Mouse (Mus musculus) splenic B cell, adult 2 months (primary cell): ENCODE results near the gene Iqgap1.
"Not testable (repeated sequence)": the region's sequence is repeated elsewhere in the genome, so short reads cannot be mapped to it uniquely, and the experiment has no call there.

ENCODE experiments used
- DNase-seq: peaks from one replicate; pipeline ENCODE4 v3.0.0-alpha.2; 2011; ENCODE audit warnings: low read depth, low spot score
- H3K27me3 ChIP-seq: 2 replicates; pipeline ENCODE4 v1.6.1; 2012; ENCODE audit warnings: mild to moderate bottlenecking, low read length, moderate library complexity, mixed read lengths; ENCODE audit not compliant: control insufficient read depth, poor library complexity, insufficient read depth, severe bottlenecking
- H3K36me3 ChIP-seq: 2 replicates; pipeline ENCODE4 v1.6.1; 2012; ENCODE audit warnings: mild to moderate bottlenecking, low read length, moderate library complexity, mixed read lengths; ENCODE audit not compliant: control insufficient read depth, poor library complexity, insufficient read depth, severe bottlenecking

Gene Iqgap1

GRCm38 (mm10) chr7:80777151-80777550 lies 48.6 kb downstream of the Iqgap1 start:
- Histone ChIP-seq H3K27me3 (no peaks in the 10 kb centered on the region), H3K36me3 (no peaks in the 10 kb centered on the region)
- DNase-seq = no peak

DNA sequence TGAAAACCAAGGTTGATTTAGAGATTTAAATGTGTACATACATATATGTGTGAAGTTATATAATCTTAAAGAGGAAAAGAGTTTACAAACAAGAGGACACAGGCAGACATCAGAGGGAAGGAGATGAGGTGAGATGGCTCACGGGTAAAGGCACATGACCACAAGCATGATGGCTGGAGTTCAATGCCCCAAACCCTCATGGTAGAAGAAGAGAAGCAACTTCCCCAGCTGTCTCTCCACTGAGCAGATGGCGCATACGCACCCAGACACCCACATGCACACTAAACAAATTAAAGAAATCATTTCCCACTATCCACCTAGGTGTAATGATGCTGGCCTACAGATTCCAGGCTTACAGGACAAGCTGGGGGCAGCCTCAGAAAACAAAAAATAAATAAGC lies 49.7 kb downstream of the Iqgap1 start:
- Histone ChIP-seq H3K27me3 (no peaks in the 10 kb centered on the region), H3K36me3 (no peaks in the 10 kb centered on the region)
- peak; percentile 65 for DNase-seq

GRCm38 (mm10) chr7:80775448-80775904 lies 50.3 kb downstream of the Iqgap1 start:
- peak; percentile 51 for DNase-seq
- no peaks in the 10 kb centered on the region for H3K36me3 ChIP-seq
- no peaks in the 10 kb centered on the region for H3K27me3 ChIP-seq

GRCm38 (mm10) chr7:80774615-80775447 lies 50.9 kb downstream of the Iqgap1 start:
- Histone ChIP-seq H3K27me3 (no peaks in the 10 kb centered on the region), H3K36me3 (no peaks in the 10 kb centered on the region)
- DNase-seq = peak; percentile 82

DNA sequence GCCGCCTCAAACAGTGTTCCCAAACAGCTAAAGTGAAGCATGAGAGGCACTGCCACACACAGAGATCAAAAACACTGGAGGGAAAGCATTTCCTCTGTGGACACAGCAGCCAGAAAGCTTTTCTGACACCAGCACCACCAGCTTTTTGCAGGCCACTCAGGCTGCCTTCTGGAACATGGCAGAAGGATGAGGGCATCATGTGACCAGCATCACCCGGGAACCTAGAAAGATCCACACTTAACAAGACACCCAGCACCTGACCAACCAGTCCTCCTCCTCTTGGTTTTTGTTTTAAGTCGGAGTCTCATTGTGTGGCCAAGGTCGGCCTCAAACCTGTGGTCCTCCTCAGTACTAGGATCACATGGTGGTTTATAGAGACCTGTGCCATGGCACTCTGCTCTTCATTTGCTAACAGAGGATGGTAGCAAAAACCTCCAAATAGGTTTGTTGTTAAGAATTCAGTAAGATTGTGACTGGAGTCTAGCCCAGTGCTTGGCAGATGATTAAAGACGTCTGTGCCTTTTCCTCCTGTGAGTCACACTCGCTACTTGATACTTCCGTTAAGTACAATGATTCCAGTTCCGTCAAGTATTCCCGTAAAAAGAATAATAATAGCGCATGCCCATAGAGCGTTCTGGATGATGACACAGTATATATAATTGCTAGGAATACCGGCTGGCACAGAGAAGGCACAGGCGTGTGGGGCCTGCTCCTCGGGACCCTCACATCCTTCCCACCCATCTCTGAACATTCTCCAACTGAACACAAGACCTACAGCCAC lies 51.8 kb downstream of the Iqgap1 start:
- no peak for DNase-seq
- no peaks in the 10 kb centered on the region for H3K27me3 ChIP-seq
- H3K36me3 ChIP-seq = no peaks in the 10 kb centered on the region

GRCm38 (mm10) chr7:80770466-80770865 lies 55.3 kb downstream of the Iqgap1 start:
- DNase-seq = peak; percentile 65
- no peaks in the 10 kb centered on the region for H3K27me3 ChIP-seq
- peaks cover 11% of the 10 kb centered on the region for H3K36me3 ChIP-seq

- Histone ChIP-seq H3K27me3 (no peaks in the 10 kb centered on the region), H3K36me3 (peaks cover 18% of the 10 kb centered on the region)
- peak; percentile 59 for DNase-seq
Observed at GRCm38 (mm10) chr7:80766861-80767312, 58.9 kb downstream of the Iqgap1 start.

- peak; percentile 83 for DNase-seq
- peaks cover 18% of the 10 kb centered on the region for H3K36me3 ChIP-seq
- no peaks in the 10 kb centered on the region for H3K27me3 ChIP-seq
Observed at GRCm38 (mm10) chr7:80766072-80766471, 59.7 kb downstream of the Iqgap1 start.

DNA sequence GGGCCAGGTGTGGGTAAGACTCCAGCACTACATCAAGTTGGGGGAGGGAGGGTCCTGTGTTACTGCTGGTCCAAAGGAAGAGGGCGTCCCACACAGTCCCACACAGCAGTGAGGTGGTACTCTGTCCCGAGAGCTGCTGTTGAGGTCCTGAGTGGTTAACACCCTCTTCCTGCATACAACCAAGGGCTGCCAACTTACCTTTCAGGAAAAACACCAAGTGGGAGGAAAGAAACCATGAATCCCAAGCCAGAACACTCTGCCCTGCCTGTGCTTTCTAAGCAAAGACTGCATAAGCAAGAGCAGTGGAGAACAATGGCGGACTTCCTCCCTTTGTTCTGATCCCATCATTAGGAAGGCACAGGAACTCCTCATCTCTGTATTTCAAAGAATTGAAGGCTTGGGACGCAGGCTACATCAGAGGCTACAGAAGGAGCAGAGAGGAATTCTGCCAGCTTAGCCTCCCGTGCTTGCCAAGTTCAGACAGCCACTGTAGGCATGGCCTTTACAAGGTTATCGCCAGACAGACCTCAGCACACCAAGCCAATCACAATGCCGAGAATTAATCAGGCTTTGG lies 61.8 kb downstream of the Iqgap1 start:
- H3K36me3 ChIP-seq = peaks cover 25% of the 10 kb centered on the region
- DNase-seq = no peak

GRCm38 (mm10) chr7:80762297-80762696 lies 63.5 kb downstream of the Iqgap1 start:
- no peak for DNase-seq
- no peaks in the 10 kb centered on the region for H3K27me3 ChIP-seq
- peaks cover 26% of the 10 kb centered on the region for H3K36me3 ChIP-seq

More for the DNA sequence above, 61.8 kb downstream of the Iqgap1 start:
- H3K27me3 ChIP-seq = no peaks in the 10 kb centered on the region

DNA sequence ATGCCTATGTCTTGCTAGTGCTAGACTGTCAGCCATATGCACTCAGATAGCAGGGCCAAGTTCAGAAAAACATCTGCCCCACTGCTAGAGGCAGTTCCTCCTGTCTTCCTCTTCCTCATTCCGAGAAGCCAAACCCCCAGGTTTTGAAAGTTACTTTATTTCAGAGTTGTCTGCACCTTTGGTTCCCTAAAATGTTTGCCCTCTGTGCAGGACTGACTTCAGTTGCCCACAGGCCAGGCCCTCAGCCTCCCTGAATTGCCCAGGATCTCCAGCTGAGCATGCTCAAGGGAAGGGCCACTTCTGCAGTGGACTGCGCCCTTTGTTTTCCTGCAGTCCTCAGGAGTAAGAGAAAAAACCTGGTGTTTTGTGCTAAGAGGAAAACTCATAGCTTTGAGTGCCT lies 71.7 kb downstream of the Iqgap1 start:
- H3K27me3 ChIP-seq = no peaks in the 10 kb centered on the region
- H3K36me3 ChIP-seq = peaks cover 23% of the 10 kb centered on the region
- peak; percentile 58 for DNase-seq

GRCm38 (mm10) chr7:80753613-80754012 lies 72.2 kb downstream of the Iqgap1 start:
- Histone ChIP-seq H3K36me3 (peaks cover 23% of the 10 kb centered on the region), H3K27me3 (no peaks in the 10 kb centered on the region)
- DNase-seq = peak; percentile 37

- Histone ChIP-seq H3K36me3 (peaks cover 21% of the 10 kb centered on the region), H3K27me3 (no peaks in the 10 kb centered on the region)
- no peak for DNase-seq
Observed at GRCm38 (mm10) chr7:80749624-80750023, 76.2 kb downstream of the Iqgap1 start.

DNA sequence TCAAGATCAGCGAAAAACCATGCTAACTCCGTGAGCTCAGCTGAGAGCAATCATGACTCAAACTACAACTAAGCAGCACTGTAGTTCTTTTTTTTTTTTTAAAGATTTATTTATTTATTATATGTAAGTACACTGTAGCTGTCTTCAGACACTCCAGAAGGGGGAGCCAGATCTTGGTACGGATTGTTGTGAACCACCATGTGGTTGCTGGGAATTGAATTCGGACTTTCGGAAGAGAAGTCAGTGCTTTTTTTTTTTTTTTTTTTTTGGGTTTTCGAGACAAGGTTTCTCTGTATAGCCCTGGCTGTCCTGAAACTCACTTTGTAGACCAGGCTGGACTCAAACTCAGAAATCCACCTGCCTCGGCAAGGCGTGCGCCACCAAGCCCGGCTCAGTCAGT lies 76.7 kb downstream of the Iqgap1 start:
- peaks cover 21% of the 10 kb centered on the region for H3K36me3 ChIP-seq
- not testable (repeated sequence) for H3K27me3 ChIP-seq, DNase-seq

DNA sequence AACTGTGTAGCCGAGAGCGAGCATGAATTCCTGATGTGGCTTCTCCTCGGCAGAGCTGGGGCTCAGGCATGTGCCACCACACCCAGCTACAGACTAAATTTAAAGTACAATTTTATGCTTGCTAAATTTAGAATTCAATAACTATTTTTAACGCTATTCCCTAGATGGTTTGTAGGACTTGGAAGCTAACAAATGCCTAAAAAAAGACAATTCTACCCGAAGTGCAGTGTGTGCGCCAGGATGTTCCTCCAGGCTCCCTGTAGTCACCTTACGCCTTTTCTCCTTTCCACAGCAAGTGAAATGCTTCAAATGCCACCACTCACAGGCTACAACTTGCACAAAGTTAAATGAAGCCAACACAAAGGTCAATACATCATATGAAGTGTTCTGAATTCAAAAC lies 78.4 kb downstream of the Iqgap1 start:
- DNase-seq = no peak
- H3K36me3 ChIP-seq = peaks cover 27% of the 10 kb centered on the region
- H3K27me3 ChIP-seq = no peaks in the 10 kb centered on the region
